ENCODE assay signal across 17 mouse cellular contexts in the genomic region with DNA sequence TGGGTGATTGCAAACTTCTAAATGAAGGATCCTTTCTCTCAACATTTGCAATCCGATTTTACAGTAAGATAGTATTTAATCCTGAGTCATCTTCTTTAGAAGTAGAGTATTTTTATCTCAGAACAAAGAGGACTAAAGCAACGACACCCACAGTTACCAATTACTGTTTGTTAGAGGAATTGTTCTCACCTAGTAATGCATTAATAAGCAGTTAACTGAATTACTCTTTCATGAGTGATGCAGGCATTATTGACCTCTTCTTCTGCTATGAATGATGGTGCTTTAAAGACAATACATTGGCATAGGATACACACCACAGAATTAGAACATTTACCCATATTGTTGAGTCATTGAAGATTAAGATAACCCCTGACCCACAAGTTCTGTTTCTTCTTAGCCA.
"Had no signal": no experiment of that assay in that cellular context is flagged by ENCODE, and none has a peak within 500 bp of the region (broad histone marks: within the 10 kb centered on the region; RNA-seq: fewer than 3 reads in every experiment).

No protein-coding gene starts in this region.

- DNase-seq: cerebellum, adult 8-10 months; cerebellum, adult 9-10 months; cerebellum, adult 9-11 months; cerebellum, postnatal 10 days; cerebellum, postnatal 14 days; cerebellum, postnatal 25 days; cerebellum, postnatal 36 days; embryo, embryonic 11 days; forebrain, postnatal 0 days; gastrocnemius, adult 2 months; gastrocnemius, postnatal 10 days; gastrocnemius, postnatal 14 days; gastrocnemius, postnatal 25 days; gastrocnemius, postnatal 36 days; heart, adult 11 months; heart, adult 18-20 months; heart, adult 2 months had no signal
